Mouse (Mus musculus): ENCODE measurements around the gene Nedd9.

GRCm38 (mm10) chr13:41437390-41437789 is 49.8 kb downstream of the Nedd9 start:
- no peak for TF ChIP-seq GATA1 (IDR thresholded peaks at IDR 0.05; ENCODE audit: borderline replicate concordance, low read length)
- TF ChIP-seq FLI1 (IDR thresholded peaks at IDR 0.05; ENCODE audit: low read length), result no peak

Measured in megakaryocyte, embryonic 14.5 days (primary cell).